Mouse (Mus musculus) erythroblast, embryonic 14.5 days (primary cell): ENCODE results near the gene Slamf7.
"Not testable (repeated sequence)": the region's sequence is repeated elsewhere in the genome, so short reads cannot be mapped to it uniquely, and the experiment has no call there.

Source experiments
- GATA1 ChIP-seq: IDR thresholded peaks from 2 replicates; pipeline ENCODE4 v1.6.1; 2012; ENCODE audit warnings: low read length, inconsistent platforms, mixed read lengths
- TAL1 ChIP-seq: IDR thresholded peaks from 3 replicates; pipeline ENCODE4 v1.6.1; 2012; ENCODE audit warnings: low read length, inconsistent platforms, mixed read lengths

GRCm38 (mm10) chr1:171672451-171672850 lies 19.6 kb upstream of the Slamf7 start:
- TF ChIP-seq GATA1, TAL1: not testable (repeated sequence)
